Mouse (Mus musculus): ENCODE data around the gene Vstm2l. TPM values are rescaled to one million over a fixed set of nuclear protein-coding genes. Genes with fewer than 3 reads are reported as not detected.

The Vstm2l gene
- 1.8 and 7.9 TPM in 2 replicates for polyA plus RNA-seq (2021; fragmentation: Nextera tagmentation)
- long read RNA-seq, experiment 1: 0 reads
- long read RNA-seq, experiment 2: 0 reads

GRCm38 (mm10) chr2:157914105-157914764, at the start of gene Vstm2l:
Vstm2l (plus strand) TSS chr2:157914653.

Other genes with a start within 250 kb of the Vstm2l start
- gene Ctnnbl1, start 177.3 kb upstream of the Vstm2l start, polyA plus RNA-seq (2021; fragmentation: Nextera tagmentation): 30.9 and 38.2 TPM in 2 replicates
- gene Tti1, start 113.8 kb downstream of the Vstm2l start, polyA plus RNA-seq (2021; fragmentation: Nextera tagmentation): 6.3 and 6.5 TPM in 2 replicates
- gene Rprd1b, start 113.8 kb downstream of the Vstm2l start, polyA plus RNA-seq (2021; fragmentation: Nextera tagmentation): 14.6 and 21.7 TPM in 2 replicates
- 4.4 and 4.7 TPM in 2 replicates for gene Tgm2, start 231.8 kb downstream of the Vstm2l start, polyA plus RNA-seq (2021; fragmentation: Nextera tagmentation)

Measured in left cerebral cortex, adult 6 months (tissue).